Mouse (Mus musculus): Measurements from ENCODE around the gene Ssna1. TPM values are rescaled to one million over a fixed set of nuclear protein-coding genes. Genes with fewer than 3 reads are reported as not detected.

The Ssna1 gene
- polyA plus RNA-seq, 1 experiment = 75.9 TPM

DNA sequence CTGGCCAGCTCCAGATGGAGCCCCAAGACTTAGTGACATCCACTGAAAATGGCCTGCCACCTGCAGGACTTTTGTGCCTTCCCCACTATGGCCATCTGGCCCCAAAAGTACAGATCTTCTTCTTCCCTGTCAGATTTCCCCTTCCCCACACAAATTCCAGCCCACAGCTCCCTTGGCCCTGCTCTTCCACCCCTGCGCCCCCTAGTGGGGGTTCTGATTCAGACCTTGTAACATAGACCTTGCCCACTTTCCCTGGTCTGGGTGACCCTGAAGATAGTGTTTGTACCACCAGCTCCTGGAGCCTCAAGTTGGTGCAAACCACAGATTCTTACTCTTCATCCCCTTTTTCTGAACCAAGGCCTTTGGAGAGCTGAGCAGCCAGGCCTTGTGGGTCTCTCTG lies 20.6 kb upstream of the Ssna1 start:
- 0% methylated on average over 1 of the region's 1 CpGs for WGBS
- Histone ChIP-seq H3K4me3 (replicated peaks; ENCODE audit: insufficient read depth, low read depth, low read length) (no peak overlapping the region), H3K27me3 (ENCODE audit: control insufficient read depth, insufficient read depth, low read length) (no peaks in the 10 kb centered on the region), H3K27ac (ENCODE audit: insufficient read depth, low read length) (no peak overlapping the region), H3K4me1 (ENCODE audit: control insufficient read depth, insufficient read depth, low read length) (peaks cover 62% of the 10 kb centered on the region)
- TF ChIP-seq CTCF (IDR thresholded peaks at IDR 0.05; ENCODE audit: borderline replicate concordance, insufficient read depth, low read depth, low read length) = peak; percentile 75; the same call in 1 of the 2 replicates
- no peak for TF ChIP-seq POLR2A (IDR thresholded peaks at IDR 0.05; ENCODE audit: borderline replicate concordance, insufficient read depth, low read length)
- DNase-seq = peak; percentile 75 to 82

DNA sequence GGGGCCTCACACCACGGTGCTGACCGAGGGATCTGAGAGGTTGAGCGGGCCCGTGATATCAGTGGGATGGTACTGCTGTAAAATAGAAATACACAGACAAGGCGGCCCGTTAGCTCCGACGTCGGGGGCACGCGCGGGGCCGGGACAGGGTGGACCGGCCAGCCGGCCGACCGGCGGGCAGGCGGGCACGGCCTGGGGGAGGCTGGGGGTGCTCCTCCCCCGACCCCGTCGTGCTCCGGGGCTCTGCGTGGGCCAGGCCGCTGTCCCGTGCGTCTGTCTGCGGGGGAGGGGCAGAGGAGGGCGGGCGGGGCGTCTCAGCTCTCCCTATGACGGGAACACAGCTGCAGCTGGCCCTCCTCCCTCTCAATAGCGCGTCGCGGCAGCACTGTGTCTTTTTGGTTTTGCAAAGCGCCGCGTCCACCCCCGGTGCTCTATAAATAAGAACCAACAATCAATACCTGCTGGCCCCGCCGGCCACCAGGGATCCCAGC lies 19.9 kb upstream of the Ssna1 start:
- H3K27me3 ChIP-seq (ENCODE audit: control insufficient read depth, insufficient read depth, low read length) = no peaks in the 10 kb centered on the region
- H3K27ac ChIP-seq (ENCODE audit: insufficient read depth, low read length) = no peak overlapping the region
- peak; percentile 38 to 64 for DNase-seq
- no peak overlapping the region for H3K4me3 ChIP-seq (replicated peaks; ENCODE audit: insufficient read depth, low read depth, low read length)
- TF ChIP-seq CTCF (IDR thresholded peaks at IDR 0.05; ENCODE audit: borderline replicate concordance, insufficient read depth, low read depth, low read length) = no peak
- no peak for TF ChIP-seq POLR2A (IDR thresholded peaks at IDR 0.05; ENCODE audit: borderline replicate concordance, insufficient read depth, low read length)
- peaks cover 62% of the 10 kb centered on the region for H3K4me1 ChIP-seq (ENCODE audit: control insufficient read depth, insufficient read depth, low read length)
- WGBS = 13% methylated on average over 43 of the region's 43 CpGs

DNA sequence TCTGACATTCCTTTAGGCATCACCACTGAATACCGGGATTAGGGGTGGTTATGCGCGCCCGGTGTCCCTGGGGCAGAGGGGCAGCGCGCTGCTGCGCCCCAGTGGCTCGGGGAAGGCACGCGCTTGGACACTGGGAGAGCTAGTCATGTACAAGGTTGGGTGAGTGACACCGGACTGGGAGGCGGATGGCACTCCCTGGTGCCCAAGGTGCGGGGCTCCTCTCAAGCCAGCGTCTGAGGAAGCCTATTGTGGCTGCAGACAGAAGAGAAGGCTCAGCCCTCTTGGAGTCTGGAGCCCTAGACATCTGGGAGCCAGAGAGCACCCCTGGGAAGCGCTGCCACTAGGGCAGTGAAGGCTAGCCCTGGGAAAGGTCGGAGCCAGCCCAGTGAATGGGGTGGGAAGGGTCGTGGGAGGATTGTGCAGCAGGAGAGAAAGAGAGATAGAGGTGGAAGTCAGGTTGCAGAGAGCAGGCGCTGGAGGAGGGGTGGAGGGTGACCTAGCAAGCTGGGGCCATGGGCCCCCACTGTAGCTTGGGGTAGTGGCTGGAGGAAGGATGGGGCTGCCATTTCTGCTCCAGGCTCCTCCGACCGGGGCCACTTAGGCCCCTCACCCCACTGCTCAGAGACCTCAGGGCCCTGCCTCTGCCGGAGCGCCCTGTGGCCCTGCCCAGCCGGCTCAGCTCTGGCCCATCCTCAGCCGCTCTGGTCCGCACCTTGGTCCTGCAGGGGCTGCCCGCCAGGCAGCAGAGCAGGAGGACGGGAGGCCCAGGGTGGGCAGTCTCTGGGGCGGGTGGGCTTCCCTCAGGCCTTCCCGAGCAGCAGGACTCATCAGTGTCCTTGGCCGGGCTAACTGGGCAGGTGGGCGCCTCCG lies 19.2 kb upstream of the Ssna1 start:
- DNase-seq = peak; percentile 54 to 67
- Histone ChIP-seq H3K27me3 (ENCODE audit: control insufficient read depth, insufficient read depth, low read length) (no peaks in the 10 kb centered on the region), H3K27ac (ENCODE audit: insufficient read depth, low read length) (peak overlapping the region; percentile 68; the same call in 1 of the 2 replicates), H3K4me3 (replicated peaks; ENCODE audit: insufficient read depth, low read depth, low read length) (no peak overlapping the region), H3K4me1 (ENCODE audit: control insufficient read depth, insufficient read depth, low read length) (peaks cover 63% of the 10 kb centered on the region)
- TF ChIP-seq CTCF (IDR thresholded peaks at IDR 0.05; ENCODE audit: borderline replicate concordance, insufficient read depth, low read depth, low read length) = no peak
- no peak for TF ChIP-seq POLR2A (IDR thresholded peaks at IDR 0.05; ENCODE audit: borderline replicate concordance, insufficient read depth, low read length)
- WGBS = 17% methylated on average over 32 of the region's 32 CpGs

GRCm38 (mm10) chr2:25290816-25291130 lies 18.5 kb upstream of the Ssna1 start:
- peak overlapping the region; percentile 68 for H3K27ac ChIP-seq (ENCODE audit: insufficient read depth, low read length)
- no peaks in the 10 kb centered on the region for H3K27me3 ChIP-seq (ENCODE audit: control insufficient read depth, insufficient read depth, low read length)
- no peak for DNase-seq
- WGBS = 2% methylated on average over 18 of the region's 18 CpGs
- H3K4me1 ChIP-seq (ENCODE audit: control insufficient read depth, insufficient read depth, low read length) = peaks cover 67% of the 10 kb centered on the region
- TF ChIP-seq POLR2A (IDR thresholded peaks at IDR 0.05; ENCODE audit: borderline replicate concordance, insufficient read depth, low read length) = no peak
- TF ChIP-seq CTCF (IDR thresholded peaks at IDR 0.05; ENCODE audit: borderline replicate concordance, insufficient read depth, low read depth, low read length) = no peak
- peak overlapping the region; percentile 29 for H3K4me3 ChIP-seq (replicated peaks; ENCODE audit: insufficient read depth, low read depth, low read length)

DNA sequence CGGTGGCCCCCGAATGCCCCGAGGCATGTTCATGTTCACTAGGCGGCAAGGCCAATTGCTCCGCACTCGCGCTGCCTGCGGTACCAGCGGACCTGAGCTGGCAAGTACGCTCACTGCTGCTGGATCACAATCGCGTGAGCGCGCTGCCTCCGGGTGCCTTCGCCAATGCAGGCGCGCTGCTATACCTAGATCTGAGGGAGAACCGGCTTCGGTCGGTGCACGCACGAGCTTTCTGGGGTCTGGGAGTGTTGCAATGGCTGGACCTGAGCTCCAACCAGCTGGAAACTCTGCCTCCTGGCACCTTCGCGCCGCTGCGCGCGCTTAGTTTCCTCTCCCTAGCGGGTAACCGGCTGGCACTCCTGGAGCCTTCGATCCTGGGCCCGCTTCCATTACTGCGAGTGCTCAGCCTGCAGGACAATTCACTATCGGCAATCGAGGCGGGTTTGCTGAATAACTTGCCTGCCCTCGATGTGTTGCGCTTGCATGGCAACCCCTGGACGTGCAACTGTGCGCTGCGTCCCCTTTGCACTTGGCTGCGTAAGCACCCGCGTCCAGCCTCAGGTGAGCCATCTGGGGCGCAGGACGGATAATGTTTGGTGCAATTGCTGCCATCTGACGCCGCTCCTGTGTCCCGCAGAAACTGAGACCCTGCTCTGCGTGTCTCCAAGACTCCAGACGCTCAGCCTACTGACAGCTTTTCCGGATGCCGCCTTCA lies 18.0 kb upstream of the Ssna1 start:
- no peaks in the 10 kb centered on the region for H3K27me3 ChIP-seq (ENCODE audit: control insufficient read depth, insufficient read depth, low read length)
- H3K4me3 ChIP-seq (replicated peaks; ENCODE audit: insufficient read depth, low read depth, low read length) = peak overlapping the region; percentile 29
- under 1% methylated on average over 54 of the region's 54 CpGs for WGBS

DNA sequence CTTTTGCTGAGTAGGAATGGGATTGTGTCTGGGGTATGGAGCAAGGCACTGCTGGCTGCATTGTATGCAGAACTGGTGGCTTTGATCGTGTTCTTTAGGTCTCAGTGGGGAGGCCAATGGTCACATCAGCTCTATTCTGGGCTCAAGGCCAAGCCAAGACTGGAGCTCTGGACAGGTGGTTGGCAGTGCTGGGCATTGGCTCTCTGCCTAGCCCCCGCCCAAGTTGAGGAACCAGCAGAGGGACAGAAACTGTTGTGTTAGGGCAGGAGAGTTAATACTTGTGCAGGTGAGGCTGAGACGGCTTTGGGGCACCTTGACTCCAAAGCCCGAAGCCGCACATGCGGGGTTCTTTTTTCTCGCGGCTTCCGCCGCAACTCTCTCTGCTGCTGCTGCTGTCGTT lies 17.4 kb upstream of the Ssna1 start, which contains the start of gene Lrrc26:
Gene Lrrc26 (plus strand): TSS at position 265 of the 400 bp plus-strand sequence.
- Histone ChIP-seq H3K27ac (ENCODE audit: insufficient read depth, low read length) (peak within 1 kb of the TSS; percentile 68), H3K4me3 (replicated peaks; ENCODE audit: insufficient read depth, low read depth, low read length) (peak within 1 kb of the TSS; percentile 29), H3K27me3 (ENCODE audit: control insufficient read depth, insufficient read depth, low read length) (no peaks in the 10 kb centered on the region), H3K4me1 (ENCODE audit: control insufficient read depth, insufficient read depth, low read length) (peaks cover 67% of the 10 kb centered on the region)
- TF ChIP-seq POLR2A (IDR thresholded peaks at IDR 0.05; ENCODE audit: borderline replicate concordance, insufficient read depth, low read length) = peak; percentile 16; the same call in 1 of the 2 replicates
- TF ChIP-seq CTCF (IDR thresholded peaks at IDR 0.05; ENCODE audit: borderline replicate concordance, insufficient read depth, low read depth, low read length) = no peak
- WGBS = 2% methylated on average over 11 of the region's 11 CpGs
- peak; percentile 82 to 86 for DNase-seq

More for the DNA sequence above, 18.0 kb upstream of the Ssna1 start:
- Histone ChIP-seq H3K4me1 (ENCODE audit: control insufficient read depth, insufficient read depth, low read length) (peaks cover 67% of the 10 kb centered on the region), H3K27ac (ENCODE audit: insufficient read depth, low read length) (peak overlapping the region; percentile 68)
- peak; percentile 83 to 87 for DNase-seq
- TF ChIP-seq POLR2A (IDR thresholded peaks at IDR 0.05; ENCODE audit: borderline replicate concordance, insufficient read depth, low read length) (peak; percentile 45; the same call in 1 of the 2 replicates), CTCF (IDR thresholded peaks at IDR 0.05; ENCODE audit: borderline replicate concordance, insufficient read depth, low read depth, low read length) (no peak)

DNA sequence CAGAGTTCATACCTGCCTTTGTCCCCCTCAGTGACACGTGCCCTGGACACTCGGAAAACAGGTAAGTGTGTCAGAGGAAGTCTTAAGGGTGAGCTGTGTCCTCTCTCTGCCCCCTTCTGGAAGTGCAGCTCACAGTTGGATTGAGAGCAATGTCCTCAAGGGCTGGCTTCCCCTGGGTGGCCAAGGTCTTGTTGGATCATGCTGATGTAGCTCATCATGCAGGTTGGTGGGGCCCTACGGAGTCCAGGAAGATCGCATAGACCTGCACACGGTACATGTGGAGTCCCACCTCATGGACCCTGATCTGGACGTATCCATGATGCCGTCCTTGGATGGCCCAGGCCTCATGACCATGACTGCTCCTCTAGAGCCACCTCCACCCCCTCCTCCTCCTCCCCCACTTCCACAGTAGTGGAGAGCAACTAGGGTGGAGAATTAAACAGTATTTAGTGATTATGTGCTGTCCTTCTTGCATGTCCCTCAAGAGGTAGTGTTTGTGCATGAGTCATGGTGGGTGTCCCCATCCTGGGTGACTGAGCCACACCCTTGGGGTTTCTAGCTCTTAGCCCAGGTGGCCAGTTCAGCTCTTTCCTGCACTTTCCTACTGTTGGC lies 16.6 kb upstream of the Ssna1 start:
- Histone ChIP-seq H3K27ac (ENCODE audit: insufficient read depth, low read length) (no peak overlapping the region), H3K4me1 (ENCODE audit: control insufficient read depth, insufficient read depth, low read length) (peaks cover 63% of the 10 kb centered on the region), H3K27me3 (ENCODE audit: control insufficient read depth, insufficient read depth, low read length) (no peaks in the 10 kb centered on the region), H3K4me3 (replicated peaks; ENCODE audit: insufficient read depth, low read depth, low read length) (no peak overlapping the region)
- DNase-seq = peak; percentile 46 to 55
- 59% methylated on average over 7 of the region's 7 CpGs for WGBS
- TF ChIP-seq CTCF (IDR thresholded peaks at IDR 0.05; ENCODE audit: borderline replicate concordance, insufficient read depth, low read depth, low read length) (0 out of 2 replicates have a peak, but pooled peaks have one; percentile 16), POLR2A (IDR thresholded peaks at IDR 0.05; ENCODE audit: borderline replicate concordance, insufficient read depth, low read length) (0 out of 2 replicates have a peak, but pooled peaks have one; percentile 32)

Data from cerebellum, adult 2 months (tissue).